Mouse (Mus musculus) right cerebral cortex, postnatal 4 days (tissue): ENCODE results near the gene Galnt12.

Experiments used
- DNase-seq: peaks from one replicate; pipeline ENCODE4 v3.0.0-alpha.2; 2022

The Galnt12 gene

GRCm38 (mm10) chr4:47103561-47103960, 11.9 kb downstream of the Galnt12 start:
- DNase-seq = no peak

- DNase-seq = no peak
These were observed 20.2 kb downstream of the Galnt12 start for GRCm38 (mm10) chr4:47111885-47112284.

- peak; percentile 19 for DNase-seq
These were observed 20.9 kb downstream of the Galnt12 start for GRCm38 (mm10) chr4:47112560-47112959.

DNA sequence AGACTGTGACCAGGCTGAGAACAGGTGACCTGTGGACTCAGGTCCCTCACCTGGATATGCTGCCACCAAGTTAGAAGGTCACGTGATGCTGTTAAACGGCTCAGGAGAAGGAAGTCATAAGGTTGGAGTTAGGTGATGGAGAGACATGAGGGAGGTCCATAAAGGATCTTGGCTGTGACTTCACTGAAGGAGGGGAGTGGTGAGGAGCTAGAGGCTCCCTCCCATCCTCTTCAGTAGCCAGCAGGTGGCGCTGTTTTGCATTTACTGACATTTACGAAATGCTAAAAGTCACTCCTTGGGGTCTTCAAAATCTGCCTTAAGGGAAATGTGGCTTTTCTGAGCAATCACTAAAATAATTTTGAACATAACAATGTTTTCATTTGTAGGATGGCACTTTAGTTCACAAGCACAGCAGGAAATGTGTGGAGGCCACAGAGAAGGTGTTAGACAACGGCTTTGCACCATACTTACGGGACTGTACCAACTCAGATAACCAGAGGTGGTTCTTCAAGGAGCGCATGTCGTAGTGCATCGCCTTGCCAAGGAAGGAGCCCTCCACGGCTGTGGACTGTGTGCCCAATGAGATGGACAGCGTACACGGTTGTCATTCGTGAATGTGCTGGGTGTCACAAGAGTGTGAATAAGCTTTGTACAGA, 30.5 kb downstream of the Galnt12 start:
- peak; percentile 91 for DNase-seq

- DNase-seq = no peak
These were observed 32.5 kb downstream of the Galnt12 start for GRCm38 (mm10) chr4:47124140-47124711.

DNA sequence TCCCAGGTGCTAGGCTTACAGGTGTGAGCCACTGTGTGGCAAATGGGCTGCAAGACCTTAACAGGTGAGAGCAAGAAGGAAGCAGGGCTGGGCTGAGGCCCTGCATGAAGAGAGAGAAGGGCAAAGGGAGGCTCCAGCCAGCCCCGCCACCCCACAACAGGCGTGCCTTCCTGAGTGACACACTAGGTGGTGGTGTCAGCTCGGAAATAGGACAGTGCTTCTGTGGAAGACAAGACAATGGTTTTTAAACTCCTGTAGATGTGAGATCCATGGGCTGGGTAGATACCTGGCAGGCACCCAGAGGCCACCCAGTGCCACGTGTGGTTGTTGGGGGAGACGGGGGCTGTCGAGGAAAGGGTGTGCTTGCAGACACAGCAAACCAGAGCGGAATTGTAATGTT, 36.8 kb downstream of the Galnt12 start:
- no peak for DNase-seq

DNA sequence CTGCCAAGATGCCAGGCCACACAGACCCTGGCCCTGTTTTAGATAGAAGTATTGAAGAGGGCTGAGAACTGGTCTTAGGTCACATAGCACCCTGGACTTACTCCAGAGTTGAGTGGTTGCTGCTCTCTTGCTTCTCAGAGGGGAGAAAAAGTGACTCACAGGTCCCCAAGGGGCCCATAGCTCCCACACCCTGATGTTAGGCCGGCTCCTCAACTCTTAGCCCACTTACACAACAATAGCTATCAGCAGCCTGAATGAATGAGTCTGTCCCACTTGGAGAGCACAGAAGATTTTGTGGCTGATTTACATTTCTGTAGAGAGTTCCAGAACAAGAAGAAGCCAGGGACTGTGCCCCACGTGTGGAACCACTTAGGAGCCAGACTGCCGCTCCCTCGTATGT, 37.9 kb downstream of the Galnt12 start:
- no peak for DNase-seq

- DNase-seq = no peak
These were observed 38.7 kb downstream of the Galnt12 start for GRCm38 (mm10) chr4:47130111-47131050.

- no peak for DNase-seq
These were observed 40.2 kb downstream of the Galnt12 start for GRCm38 (mm10) chr4:47131931-47132330.

DNA sequence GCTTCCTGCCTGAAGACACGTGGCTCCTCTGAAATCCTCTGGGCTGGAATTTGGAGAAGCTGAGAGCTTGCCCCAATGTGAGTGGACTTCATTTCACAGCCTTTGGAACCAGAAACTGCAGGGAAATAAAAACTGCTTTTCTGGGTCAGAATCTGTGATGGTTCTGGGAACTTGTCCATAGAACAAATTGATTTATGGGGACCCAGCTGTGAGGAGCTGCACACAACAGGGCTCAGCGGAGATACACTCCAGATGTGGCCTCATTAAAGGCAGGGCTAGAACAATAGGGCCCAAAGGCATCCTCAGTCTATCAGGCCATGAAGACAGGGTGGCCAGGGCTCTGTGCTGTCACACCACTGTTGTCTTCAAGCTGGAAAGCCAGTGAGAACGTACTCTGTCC, 40.7 kb downstream of the Galnt12 start:
- DNase-seq = no peak

GRCm38 (mm10) chr4:47136699-47137101, 45.0 kb downstream of the Galnt12 start:
- no peak for DNase-seq

- DNase-seq = no peak
These were observed 45.8 kb downstream of the Galnt12 start for GRCm38 (mm10) chr4:47137479-47137878.

- no peak for DNase-seq
These were observed 46.7 kb downstream of the Galnt12 start for GRCm38 (mm10) chr4:47138411-47138810.

DNA sequence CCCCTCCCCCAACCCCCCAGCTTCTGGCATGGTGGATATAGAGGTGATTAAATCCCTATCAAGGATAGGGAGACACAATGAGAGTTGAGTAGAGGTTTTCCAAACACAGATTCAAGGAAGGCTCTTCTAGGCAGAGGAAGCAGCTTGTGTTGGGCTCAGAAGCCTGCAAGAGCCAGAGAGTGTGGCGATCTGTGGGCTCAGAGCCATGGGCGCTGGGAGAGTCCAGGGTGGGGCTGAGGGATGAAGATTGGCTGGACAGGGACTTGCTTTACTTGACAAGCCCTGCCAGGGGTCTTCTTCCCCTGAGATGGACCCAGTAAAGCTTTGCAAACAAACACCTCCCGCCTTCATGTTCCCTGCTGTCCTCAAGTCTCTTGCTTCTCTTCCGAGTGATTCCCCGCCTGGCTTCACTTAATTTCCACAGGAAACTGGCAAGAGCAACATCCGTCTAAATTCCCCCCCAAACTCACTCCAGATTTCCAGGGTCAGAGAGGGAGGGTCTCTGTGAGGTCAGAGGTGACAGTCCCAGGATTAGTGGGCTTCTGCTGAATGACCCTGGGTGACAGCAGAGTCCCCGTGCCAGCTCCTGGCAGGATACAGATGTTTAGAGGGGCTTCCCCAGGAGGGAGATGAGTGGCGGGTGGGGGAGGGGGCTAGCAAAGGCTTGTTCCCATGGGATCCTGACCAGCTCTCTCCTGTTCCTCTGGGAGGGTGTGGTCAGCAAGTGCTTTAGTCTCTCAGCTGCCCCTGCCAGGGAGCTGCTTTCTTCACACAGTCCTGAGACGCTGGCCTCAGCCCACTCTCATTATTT, 47.5 kb downstream of the Galnt12 start:
- DNase-seq = no peak

DNA sequence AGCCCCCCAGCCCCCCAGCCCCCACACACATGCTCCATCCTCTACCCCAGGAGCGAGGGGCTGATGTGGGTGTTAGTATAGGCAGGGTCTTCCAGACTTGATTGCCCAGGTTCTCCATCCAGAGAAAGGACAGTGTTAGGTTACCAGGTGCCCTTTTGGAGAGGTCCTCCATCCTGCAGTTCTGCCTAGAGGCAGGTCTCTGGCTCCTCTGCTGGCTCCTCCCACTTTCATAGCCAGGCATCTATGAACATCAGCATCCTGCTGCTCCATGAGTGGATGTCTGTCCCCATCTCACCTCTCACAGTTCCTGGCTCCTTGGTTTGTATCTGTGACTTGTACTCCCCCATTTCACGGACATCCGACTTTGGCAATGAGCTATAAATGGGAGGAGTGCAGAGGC, 48.6 kb downstream of the Galnt12 start:
- no peak for DNase-seq

GRCm38 (mm10) chr4:47141444-47142154, 49.9 kb downstream of the Galnt12 start:
- no peak for DNase-seq

- DNase-seq = no peak
These were observed 52.1 kb downstream of the Galnt12 start for GRCm38 (mm10) chr4:47143849-47144248.

GRCm38 (mm10) chr4:47145341-47145740, 53.6 kb downstream of the Galnt12 start:
- no peak for DNase-seq

DNA sequence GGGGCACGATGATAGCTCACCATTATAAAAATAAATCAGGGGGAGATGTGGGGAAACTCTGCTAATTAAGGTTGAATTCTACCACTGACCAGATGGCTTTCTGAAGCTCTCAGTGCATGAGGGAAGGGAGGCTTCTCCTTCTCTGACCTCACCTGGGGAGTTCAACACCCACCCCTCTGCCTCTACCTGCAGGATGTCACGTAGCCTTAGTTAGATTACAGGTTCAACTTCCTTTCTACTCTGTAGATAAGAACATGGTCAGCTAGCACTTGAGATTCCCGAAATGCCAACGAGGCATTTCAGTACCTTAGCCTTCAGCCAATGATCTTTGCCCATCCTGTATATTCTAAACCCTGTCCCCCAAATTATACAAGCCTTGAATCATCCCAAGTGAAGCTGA, 54.9 kb downstream of the Galnt12 start:
- DNase-seq = no peak

- no peak for DNase-seq
These were observed 58.3 kb downstream of the Galnt12 start for GRCm38 (mm10) chr4:47149963-47150362.

- no peak for DNase-seq
These were observed 59.1 kb downstream of the Galnt12 start for GRCm38 (mm10) chr4:47150806-47151205.

DNA sequence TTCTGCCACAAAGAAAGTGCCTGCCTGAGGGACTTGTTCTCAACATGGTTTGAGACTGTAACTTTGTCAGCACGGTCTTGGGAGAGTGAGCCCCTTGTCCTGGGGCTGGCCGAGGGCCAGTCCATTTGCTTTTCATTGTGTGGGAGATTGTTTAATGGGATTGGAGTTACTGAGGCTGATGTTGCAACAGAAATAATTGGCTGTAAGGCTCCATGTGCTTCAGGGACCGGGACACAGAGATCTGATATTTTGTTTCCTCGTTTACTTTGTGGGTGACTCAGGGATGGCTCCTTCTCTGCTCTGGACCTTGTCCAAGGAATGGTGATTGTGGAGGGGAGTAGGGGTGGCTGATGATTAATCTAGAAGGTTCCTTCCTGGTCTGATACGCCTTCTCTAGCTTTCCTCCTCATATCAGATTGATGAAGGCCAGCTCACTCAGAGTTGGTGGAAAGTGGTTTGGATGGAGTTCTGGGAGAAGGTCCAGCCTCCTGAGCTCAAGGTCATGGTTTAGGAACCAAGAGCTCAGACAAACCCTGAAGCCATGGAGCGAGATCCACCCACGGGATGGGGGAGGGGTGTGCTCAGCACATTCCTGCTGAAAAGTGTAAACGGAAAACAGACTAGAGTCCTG, 60.0 kb downstream of the Galnt12 start:
- no peak for DNase-seq
